Mouse (Mus musculus): ENCODE results near the gene Trim65. TPM values are rescaled to one million over a fixed set of nuclear protein-coding genes. Genes with fewer than 3 reads are reported as not detected.

Gene Trim65
- polyA plus RNA-seq, 1 experiment, result 3.4 TPM

DNA sequence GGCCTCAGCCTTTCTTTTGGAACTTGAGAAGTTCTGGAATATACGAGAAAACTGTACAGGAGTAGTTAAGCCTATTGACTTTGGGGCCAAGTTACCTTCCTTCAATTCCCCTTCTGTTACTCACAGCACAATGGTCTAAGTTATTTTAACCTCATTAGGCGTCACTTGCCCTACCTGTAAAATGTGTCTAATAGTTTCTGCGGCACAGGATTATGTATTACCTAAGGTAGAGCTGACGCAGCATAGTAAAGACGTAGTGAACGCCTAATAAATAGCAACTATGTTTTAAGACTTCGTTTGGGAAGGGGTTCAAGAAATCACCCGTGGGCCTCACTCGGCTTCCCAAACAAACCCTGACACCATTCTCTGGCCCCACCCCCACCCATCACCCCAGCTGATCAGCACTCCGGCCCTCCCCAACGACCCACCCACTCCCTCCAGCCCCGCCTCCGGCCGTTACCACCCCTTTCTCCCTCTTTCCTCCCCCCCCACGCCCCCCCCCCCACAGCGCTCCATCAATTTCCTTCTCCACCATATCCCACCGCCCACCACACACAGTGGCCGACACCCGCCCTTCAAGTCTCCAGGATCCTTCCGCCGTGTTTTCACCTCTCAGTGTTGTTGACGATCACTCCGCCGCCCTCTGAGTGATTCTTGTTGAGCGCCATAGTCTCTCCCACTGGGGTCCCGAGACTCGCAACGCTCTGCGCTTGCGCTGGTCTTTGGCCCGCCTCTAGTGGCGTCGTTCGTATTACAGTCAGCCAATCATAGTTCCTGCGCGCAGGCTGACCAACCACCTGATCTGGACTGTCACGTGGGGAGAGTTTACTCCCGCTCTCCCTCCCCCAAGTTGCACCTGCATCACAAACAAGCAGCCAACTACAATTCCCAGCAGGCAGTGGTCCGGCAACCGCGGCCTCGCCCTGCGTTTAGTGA is 44.4 kb downstream of the Trim65 start, which contains the start of gene Wbp2:
Gene Wbp2, minus strand, starts transcription at position 738 of the 936 bp plus-strand sequence.
- peak; percentile 49; the same call in 1 of the 2 replicates for TF ChIP-seq POLR2A (IDR thresholded peaks at IDR 0.05; ENCODE audit: borderline replicate concordance, extremely low read depth, insufficient read depth, insufficient read length, poor library complexity, severe bottlenecking)
- no peak; the same call in 1 of the 2 replicates for TF ChIP-seq CTCF (IDR thresholded peaks at IDR 0.05; ENCODE audit: borderline replicate concordance, extremely low read depth, insufficient read depth, insufficient read length)
- DNase-seq (ENCODE audit: low read depth), result peak; percentile 100

DNA sequence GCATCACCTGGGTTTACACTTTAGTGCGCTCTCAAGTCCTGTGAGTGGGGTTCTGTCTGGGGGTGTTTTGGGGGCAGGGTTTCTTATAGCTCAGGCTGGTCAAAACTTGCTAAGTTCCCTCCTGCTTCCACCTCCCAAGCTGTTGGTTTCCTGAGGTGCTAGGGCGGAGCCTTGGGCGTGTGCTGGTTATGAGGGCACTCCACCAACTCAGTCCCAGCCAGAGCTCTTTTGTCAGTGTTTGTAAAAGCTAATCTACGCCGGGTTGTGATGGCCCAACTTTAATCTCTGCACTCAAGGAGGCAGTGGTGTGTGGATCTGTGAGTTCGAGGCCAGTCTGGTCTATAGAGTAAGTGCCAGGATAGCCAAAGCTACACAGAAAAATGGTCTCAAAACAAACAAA is 46.8 kb downstream of the Trim65 start:
- DNase-seq (ENCODE audit: low read depth), result no peak

DNA sequence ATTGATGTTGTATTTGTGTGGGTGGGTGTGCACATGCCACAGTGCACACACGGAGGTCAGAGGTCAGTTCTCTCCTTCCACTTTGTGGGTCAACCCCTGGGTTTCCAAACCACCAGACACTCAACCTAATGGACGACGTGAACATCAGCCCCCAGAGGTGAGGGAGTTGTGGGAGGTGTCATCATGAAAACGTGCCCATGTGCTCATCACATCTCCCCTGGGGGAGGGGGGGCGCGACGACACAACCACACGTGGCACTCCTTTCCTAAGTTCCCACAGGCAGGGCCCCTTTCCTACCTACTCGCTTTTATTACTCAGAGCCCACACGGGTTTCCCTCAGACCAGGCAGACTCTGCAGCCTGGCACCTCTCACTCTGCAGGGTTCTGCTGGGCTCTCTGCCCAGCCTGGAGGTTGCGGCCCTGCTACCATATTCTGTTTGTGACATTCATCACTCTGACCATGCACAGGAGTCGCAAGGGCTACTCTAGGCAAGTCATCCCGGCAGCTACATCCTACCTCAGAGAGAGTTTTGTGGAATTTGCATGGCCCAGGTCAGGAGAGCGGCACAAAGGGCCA is 47.7 kb downstream of the Trim65 start:
- TF ChIP-seq POLR2A (IDR thresholded peaks at IDR 0.05; ENCODE audit: borderline replicate concordance, extremely low read depth, insufficient read depth, insufficient read length, poor library complexity, severe bottlenecking) (no peak), CTCF (IDR thresholded peaks at IDR 0.05; ENCODE audit: borderline replicate concordance, extremely low read depth, insufficient read depth, insufficient read length) (no peak)
- DNase-seq (ENCODE audit: low read depth), result no peak

More for the DNA sequence above, 46.8 kb downstream of the Trim65 start:
- TF ChIP-seq CTCF (IDR thresholded peaks at IDR 0.05; ENCODE audit: borderline replicate concordance, extremely low read depth, insufficient read depth, insufficient read length), result no peak
- no peak for TF ChIP-seq POLR2A (IDR thresholded peaks at IDR 0.05; ENCODE audit: borderline replicate concordance, extremely low read depth, insufficient read depth, insufficient read length, poor library complexity, severe bottlenecking)

DNA sequence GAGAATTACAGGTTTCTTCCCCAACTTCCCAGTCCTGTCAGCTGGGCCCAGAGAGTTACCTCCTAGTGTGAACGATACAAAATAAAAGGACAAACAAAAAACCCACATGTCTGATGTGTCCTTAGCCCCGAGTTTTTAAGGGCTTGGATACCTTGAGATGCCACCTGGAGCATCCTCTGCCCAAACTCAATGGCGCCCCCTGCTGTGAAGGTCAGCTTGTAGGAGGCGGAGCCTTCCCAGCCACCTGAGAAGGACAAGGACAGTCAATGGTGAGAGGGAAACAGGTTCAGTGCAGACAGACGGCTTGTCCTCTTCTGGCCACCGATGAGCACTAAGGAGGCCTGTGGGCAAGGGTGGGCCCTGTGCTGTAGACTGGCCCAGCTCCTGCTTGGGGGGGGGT is 49.8 kb downstream of the Trim65 start:
- TF ChIP-seq CTCF (IDR thresholded peaks at IDR 0.05; ENCODE audit: borderline replicate concordance, extremely low read depth, insufficient read depth, insufficient read length) (peak; percentile 19; the same call in 1 of the 2 replicates), POLR2A (IDR thresholded peaks at IDR 0.05; ENCODE audit: borderline replicate concordance, extremely low read depth, insufficient read depth, insufficient read length, poor library complexity, severe bottlenecking) (no peak)
- DNase-seq (ENCODE audit: low read depth), result no peak

DNA sequence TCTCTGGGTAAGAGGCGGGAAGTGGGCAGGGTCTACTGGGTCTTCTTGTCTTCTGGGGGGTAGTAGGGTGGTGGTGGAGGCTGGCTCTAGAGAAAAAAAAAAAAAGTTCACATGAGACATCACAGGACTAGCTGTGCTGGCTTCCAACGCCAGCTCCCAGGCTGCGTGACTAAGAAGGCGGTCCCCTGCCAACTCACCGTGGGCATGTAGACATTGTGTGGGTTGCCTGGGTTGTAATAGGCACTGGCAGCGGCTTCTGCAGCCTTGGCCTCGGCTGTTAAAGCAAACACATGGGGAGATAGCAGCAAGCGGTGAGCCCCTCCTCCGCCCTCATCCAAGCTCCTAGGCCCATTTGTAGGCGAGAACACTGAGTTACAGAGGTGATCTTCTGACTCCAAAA is 51.4 kb downstream of the Trim65 start:
- no peak for DNase-seq (ENCODE audit: low read depth)
- TF ChIP-seq POLR2A (IDR thresholded peaks at IDR 0.05; ENCODE audit: borderline replicate concordance, extremely low read depth, insufficient read depth, insufficient read length, poor library complexity, severe bottlenecking), result no peak
- no peak for TF ChIP-seq CTCF (IDR thresholded peaks at IDR 0.05; ENCODE audit: borderline replicate concordance, extremely low read depth, insufficient read depth, insufficient read length)

DNA sequence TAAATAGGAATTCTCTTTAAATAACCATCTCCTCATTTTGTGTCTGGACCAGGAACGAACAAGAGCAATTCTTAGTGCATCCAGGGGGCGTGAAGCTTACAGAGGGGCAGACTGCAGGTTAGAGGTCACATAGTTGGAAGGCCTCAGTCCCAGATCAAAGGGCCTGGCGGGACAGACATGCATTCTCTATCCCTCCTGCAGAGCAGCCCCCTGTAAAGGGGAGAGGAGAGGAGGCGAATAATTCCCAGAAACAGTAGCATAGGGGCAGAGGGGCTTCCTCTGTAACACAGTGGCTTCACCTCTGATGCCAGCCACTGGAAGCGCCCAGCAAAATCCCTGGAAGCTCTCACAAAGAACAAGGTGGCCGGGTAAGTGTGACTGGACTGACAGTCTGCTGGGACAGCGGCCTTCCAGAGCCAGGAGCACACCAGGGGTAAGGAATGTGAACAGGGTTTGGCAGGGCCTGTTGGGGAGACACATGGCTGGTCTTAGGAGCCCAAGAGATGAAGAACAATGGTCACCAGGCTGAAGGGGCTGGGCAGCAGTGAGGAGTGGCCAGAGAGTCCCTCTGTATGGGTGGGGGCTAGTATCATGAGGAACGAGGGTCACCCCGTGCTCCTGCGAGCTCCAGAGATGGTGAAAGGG is 52.1 kb downstream of the Trim65 start:
- no peak for DNase-seq (ENCODE audit: low read depth)
- TF ChIP-seq CTCF (IDR thresholded peaks at IDR 0.05; ENCODE audit: borderline replicate concordance, extremely low read depth, insufficient read depth, insufficient read length) (no peak), POLR2A (IDR thresholded peaks at IDR 0.05; ENCODE audit: borderline replicate concordance, extremely low read depth, insufficient read depth, insufficient read length, poor library complexity, severe bottlenecking) (no peak)

DNA sequence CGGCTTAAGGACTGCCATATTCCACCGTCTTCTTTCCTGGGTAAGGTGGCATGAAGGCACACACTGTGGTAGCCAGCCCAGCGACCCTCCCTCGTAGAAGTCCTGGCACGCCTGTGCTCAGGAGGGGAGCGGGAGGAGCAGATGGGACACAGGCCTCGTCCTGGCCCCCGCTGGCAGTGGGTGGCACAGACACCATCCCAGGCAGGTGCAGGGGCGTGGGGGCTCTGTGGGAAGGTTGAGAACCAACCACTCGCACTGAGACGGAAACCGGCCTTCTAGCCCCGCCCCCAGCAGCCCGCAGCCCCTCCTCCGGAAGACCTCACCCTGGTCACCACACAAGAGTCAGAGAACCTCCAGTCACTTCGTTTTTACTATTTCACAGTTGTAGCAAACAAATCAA is 52.7 kb downstream of the Trim65 start:
- peak; percentile 35 for DNase-seq (ENCODE audit: low read depth)
- TF ChIP-seq CTCF (IDR thresholded peaks at IDR 0.05; ENCODE audit: borderline replicate concordance, extremely low read depth, insufficient read depth, insufficient read length) (no peak), POLR2A (IDR thresholded peaks at IDR 0.05; ENCODE audit: borderline replicate concordance, extremely low read depth, insufficient read depth, insufficient read length, poor library complexity, severe bottlenecking) (no peak)

DNA sequence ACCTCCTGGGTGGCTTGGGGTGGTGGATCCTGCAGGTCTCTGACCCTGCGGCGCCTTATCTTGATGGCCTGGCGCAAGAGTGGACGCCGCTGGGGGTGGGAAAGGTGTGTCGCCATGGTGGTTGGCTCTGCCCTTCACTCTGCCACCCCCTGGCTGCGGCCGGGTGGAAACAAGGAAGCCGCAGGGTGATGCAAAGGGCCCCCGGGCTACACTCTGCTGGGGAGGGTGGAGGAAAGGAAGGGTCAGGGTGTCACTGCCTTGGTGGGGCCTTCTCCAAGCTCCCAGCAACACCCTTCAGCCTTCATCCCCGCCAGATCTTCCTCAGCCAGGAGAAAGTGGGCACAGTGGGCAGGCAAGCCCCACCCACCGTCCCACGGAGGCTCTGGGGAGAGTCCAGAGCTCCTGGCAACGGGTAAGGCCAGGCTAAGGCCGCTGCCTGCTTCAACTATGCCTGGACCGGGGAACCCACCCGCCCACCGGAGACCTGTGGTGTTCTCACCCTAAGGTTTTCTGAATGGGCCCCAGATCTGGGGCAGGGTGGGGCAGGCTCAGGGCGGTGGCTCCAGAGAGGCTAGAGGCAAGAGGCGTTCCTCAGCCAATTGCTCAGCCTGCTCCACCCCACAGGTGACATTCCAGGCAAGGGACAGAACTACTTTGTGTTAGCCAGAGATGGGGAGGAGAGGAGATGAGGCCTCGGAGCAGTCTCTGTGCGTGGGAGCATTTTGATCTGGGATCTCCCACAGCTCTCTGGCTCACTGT is 53.3 kb downstream of the Trim65 start, which contains the start of gene Unc13d:
Gene Unc13d, minus strand, starts transcription at position 516 of the 759 bp plus-strand sequence.
- no peak for TF ChIP-seq CTCF (IDR thresholded peaks at IDR 0.05; ENCODE audit: borderline replicate concordance, extremely low read depth, insufficient read depth, insufficient read length)
- no peak for TF ChIP-seq POLR2A (IDR thresholded peaks at IDR 0.05; ENCODE audit: borderline replicate concordance, extremely low read depth, insufficient read depth, insufficient read length, poor library complexity, severe bottlenecking)
- no peak for DNase-seq (ENCODE audit: low read depth)

DNA sequence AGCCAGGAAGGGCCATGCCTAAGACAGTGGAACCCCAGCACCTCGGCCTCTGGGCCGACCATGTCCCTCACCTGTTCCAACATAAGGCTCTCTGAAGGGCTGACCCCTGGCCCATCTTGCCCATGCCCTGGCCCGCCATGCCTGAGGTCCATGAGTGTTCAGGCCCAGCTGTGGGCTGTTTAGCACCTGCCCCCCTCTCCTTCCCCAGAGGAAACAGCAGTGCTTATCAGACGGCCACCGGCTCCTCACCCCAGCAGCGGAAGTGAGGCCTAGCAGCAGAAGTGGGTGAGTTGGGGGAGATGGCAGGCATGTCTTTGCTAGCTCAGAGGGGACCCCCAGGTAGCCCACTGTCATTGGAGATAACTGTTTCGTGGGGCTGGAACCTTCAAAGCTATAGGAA is 54.1 kb downstream of the Trim65 start:
- TF ChIP-seq POLR2A (IDR thresholded peaks at IDR 0.05; ENCODE audit: borderline replicate concordance, extremely low read depth, insufficient read depth, insufficient read length, poor library complexity, severe bottlenecking) (no peak), CTCF (IDR thresholded peaks at IDR 0.05; ENCODE audit: borderline replicate concordance, extremely low read depth, insufficient read depth, insufficient read length) (no peak)
- no peak for DNase-seq (ENCODE audit: low read depth)

DNA sequence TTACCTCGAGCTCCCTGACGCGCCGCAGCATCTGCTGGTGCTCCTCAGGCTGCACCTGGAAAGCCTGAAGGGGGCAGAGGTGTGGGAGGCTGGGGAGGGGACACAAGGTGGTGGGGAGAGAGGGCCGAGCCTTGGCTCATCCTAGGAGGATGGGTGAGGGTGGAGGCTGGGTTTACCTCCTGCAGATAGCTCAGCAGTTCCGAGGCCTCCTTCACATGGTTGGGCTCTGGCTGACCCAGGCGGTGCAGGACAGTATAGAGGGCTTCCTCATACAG is 54.7 kb downstream of the Trim65 start:
- no peak for DNase-seq (ENCODE audit: low read depth)
- TF ChIP-seq CTCF (IDR thresholded peaks at IDR 0.05; ENCODE audit: borderline replicate concordance, extremely low read depth, insufficient read depth, insufficient read length) (no peak), POLR2A (IDR thresholded peaks at IDR 0.05; ENCODE audit: borderline replicate concordance, extremely low read depth, insufficient read depth, insufficient read length, poor library complexity, severe bottlenecking) (no peak)

Measured in brain, embryonic 14.5 days (tissue).